Comparison of ENCODE assay signal across 8 mouse cellular contexts in the genomic region with DNA sequence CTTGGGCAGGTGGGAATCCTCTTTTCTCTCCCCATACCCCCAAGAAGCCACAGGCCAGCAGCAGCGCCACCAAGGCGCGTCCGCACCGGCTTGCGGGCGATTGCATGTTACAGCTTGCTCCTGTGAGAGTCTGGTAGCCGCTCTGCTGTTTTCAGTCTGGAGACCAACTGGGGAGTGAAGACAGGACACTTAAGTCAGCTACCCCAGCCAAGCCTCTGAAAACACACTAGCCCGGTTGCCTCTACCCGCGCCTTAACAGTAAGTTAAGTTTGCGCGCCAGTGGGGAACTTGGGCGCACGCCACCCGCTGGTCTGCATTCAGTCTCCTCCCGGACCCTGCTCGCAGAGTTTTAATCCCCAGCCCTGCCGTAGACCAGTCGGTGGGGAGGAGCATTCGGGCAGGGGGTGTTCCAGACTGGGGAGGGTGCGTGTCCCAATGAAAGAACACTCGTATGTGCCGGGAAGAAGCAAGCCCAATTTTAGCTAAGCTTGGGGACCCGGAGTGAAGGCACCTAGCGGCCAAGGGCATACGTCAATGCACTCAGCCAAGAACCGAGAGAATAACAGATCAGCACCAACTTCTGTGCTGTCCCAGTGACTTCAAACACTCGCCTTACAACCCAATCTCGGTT. TPM values are rescaled to one million over a fixed set of nuclear protein-coding genes. Genes with fewer than 3 reads are reported as not detected.
DNase-seq lines count a peak whose midpoint lies in the region; ATAC-seq and TF ChIP-seq lines count a peak whose summit lies in the region.

No protein-coding gene starts in this region.

- WGBS in hindbrain, postnatal 0 days: under 1% methylated on average over 30 of the region's 30 CpGs
- WGBS in limb, embryonic 11.5 days: under 1% methylated on average over 30 of the region's 30 CpGs
- WGBS in small intestine, adult 2 months: 2% methylated on average over 30 of the region's 30 CpGs

- peak overlapping the region; percentile 59 for H3K4me3 ChIP-seq in hindbrain, postnatal 0 days (ENCODE audit: low read length)
- H3K4me3 ChIP-seq in limb, embryonic 11.5 days (ENCODE audit: low read depth, low read length): peak overlapping the region; percentile 45
- H3K4me3 ChIP-seq in small intestine, adult 2 months (ENCODE audit: low read depth, low read length): peak overlapping the region; percentile 52

- H3K4me1 ChIP-seq in hindbrain, postnatal 0 days (ENCODE audit: insufficient read depth, low read length): no peaks in the 10 kb centered on the region
- H3K4me1 ChIP-seq in limb, embryonic 11.5 days (ENCODE audit: control insufficient read depth, insufficient read depth, low read length): peaks cover 5% of the 10 kb centered on the region; the same call in 1 of the 2 replicates
- H3K4me1 ChIP-seq in small intestine, adult 2 months (ENCODE audit: control insufficient read depth, insufficient read depth, insufficient read length, low read length): no peaks in the 10 kb centered on the region

- no peaks in the 10 kb centered on the region for H3K36me3 ChIP-seq in hindbrain, postnatal 0 days (ENCODE audit: insufficient read depth, low read length)
- no peaks in the 10 kb centered on the region for H3K36me3 ChIP-seq in limb, embryonic 11.5 days (ENCODE audit: control insufficient read depth, insufficient read depth, low read length)
- no peaks in the 10 kb centered on the region for H3K36me3 ChIP-seq in small intestine, adult 2 months (ENCODE audit: control insufficient read depth, insufficient read depth, low read length)

- peak; percentile 41 for TF ChIP-seq CTCF in hindbrain, postnatal 0 days (IDR thresholded peaks at IDR 0.05; ENCODE audit: low read depth)
- no peak for TF ChIP-seq CTCF in small intestine, adult 2 months (IDR thresholded peaks at IDR 0.05; ENCODE audit: extremely low read depth, insufficient read length, insufficient replicate concordance, low read depth, low read length)

- ATAC-seq in hindbrain, postnatal 0 days: peak; percentile 83
- ATAC-seq in limb, embryonic 11.5 days (ENCODE audit: insufficient number of reproducible peaks, low FRiP score, low TSS enrichment, low read depth): peak; percentile 72

- peak overlapping the region; percentile 99 for H3K4me2 ChIP-seq in hindbrain, postnatal 0 days (ENCODE audit: low read depth, low read length)
- peak overlapping the region; percentile 95 for H3K4me2 ChIP-seq in limb, embryonic 11.5 days (ENCODE audit: low read depth, severe bottlenecking)

- no peaks in the 10 kb centered on the region for H3K9me3 ChIP-seq in hindbrain, postnatal 0 days (ENCODE audit: low read length)
- H3K9me3 ChIP-seq in limb, embryonic 11.5 days (ENCODE audit: control insufficient read depth, low read length): no peaks in the 10 kb centered on the region

- H3K27ac ChIP-seq in hindbrain, postnatal 0 days: peak overlapping the region; percentile 82
- no peak overlapping the region for H3K27ac ChIP-seq in limb, embryonic 11.5 days (replicated peaks; ENCODE audit: low read depth, low read length)
- H3K27ac ChIP-seq in small intestine, adult 2 months (ENCODE audit: insufficient read depth, low read depth, low read length): peak overlapping the region; percentile 35

- peak; percentile 32 to 33 for DNase-seq in adrenal gland, adult 18-20 months (ENCODE audit: low spot score in 2 of 2)
- DNase-seq in cerebellum, postnatal 4 days (ENCODE audit: low spot score in 2 of 2): peak; percentile 30 to 43
- DNase-seq in gastrocnemius, postnatal 14 days: peak; percentile 44
- DNase-seq in hindbrain, postnatal 0 days (ENCODE audit: low spot score): peak; percentile 69
- DNase-seq in limb, embryonic 11.5 days (ENCODE audit: low spot score): peak; percentile 66
- peak; percentile 39 for DNase-seq in mesoderm, embryonic 11.5 days (ENCODE audit: low read depth, low spot score)
- no peak for DNase-seq in B cell, adult 2 months

- H3K27me3 ChIP-seq in hindbrain, postnatal 0 days (ENCODE audit: insufficient read depth, low read length): no peaks in the 10 kb centered on the region
- H3K27me3 ChIP-seq in limb, embryonic 11.5 days (ENCODE audit: control insufficient read depth, insufficient read depth, low read length): peaks cover 6% of the 10 kb centered on the region; the same call in 1 of the 2 replicates
- no peaks in the 10 kb centered on the region for H3K27me3 ChIP-seq in small intestine, adult 2 months (ENCODE audit: control insufficient read depth, insufficient read depth, low read length)

- TF ChIP-seq POLR2A in small intestine, adult 2 months (IDR thresholded peaks at IDR 0.05; ENCODE audit: low read depth, low read length): no peak

- H3K9ac ChIP-seq in hindbrain, postnatal 0 days (replicated peaks; ENCODE audit: low read length): peak overlapping the region; percentile 51
- 0 out of 2 replicates have a peak overlapping the region, but pooled peaks have one; percentile 9 for H3K9ac ChIP-seq in limb, embryonic 11.5 days (ENCODE audit: low read length)

- intact Hi-C loops in gastrocnemius, postnatal 14 days (cut with DNase I; ENCODE audit: low total_unique reads): no loop called here

RNA-seq across cellular contexts. Expression of a gene that starts 0.7 kb away (rescaled TPM):
- total RNA-seq in adrenal gland, adult 18-20 months (2021): 10 to 100 TPM; 28.8 to 36.8 TPM
- total RNA-seq in gastrocnemius, postnatal 14 days (2021): 10 to 100 TPM; 15.4 to 19.0 TPM
- 199 and 221 TPM in 2 replicates for total RNA-seq in hindbrain, postnatal 0 days (2014; rRNA removed)
- polyA plus RNA-seq in hindbrain, postnatal 0 days (2015; fragmentation: Nextera tagmentation; extraction: Ambion mirVana): 208 and 232 TPM in 2 replicates
- 6.7 and 8.1 TPM in 2 replicates for polyA plus RNA-seq in limb, embryonic 11.5 days (2014; fragmentation: Nextera tagmentation; extraction: Ambion mirVana)
- polyA plus RNA-seq in small intestine, adult 2 months (2012; rRNA removed): 1.9 and 5.1 TPM in 2 replicates

Comparison
In these comparisons a context has a peak if more than half of its experiments do, and no peak if none do; other contexts are left out.
1. DNase-seq: peak in adrenal gland, adult 18-20 months (2 of 2), cerebellum, postnatal 4 days (2 of 2), gastrocnemius, postnatal 14 days (single experiment), hindbrain, postnatal 0 days (single experiment), limb, embryonic 11.5 days (single experiment) and mesoderm, embryonic 11.5 days (single experiment); none in B cell, adult 2 months (0 of 2).
2. Peak in every context shown above with its lines, with median percentiles within 50 percentile points of each other: H3K4me3 ChIP-seq.